Mouse (Mus musculus): ENCODE data around the gene Lin28b.

Gene Lin28b

GRCm38 (mm10) chr10:45485761-45486602 is at the start of gene Lin28b:
Gene Lin28b, minus strand, starts transcription at chr10:45486395.
- peak; percentile 95 for DNase-seq (ENCODE audit: low read depth, low spot score)

GRCm38 (mm10) chr10:45511764-45512163 is 25.6 kb upstream of the Lin28b start:
- DNase-seq (ENCODE audit: low read depth, low spot score) = no peak

- DNase-seq (ENCODE audit: low read depth, low spot score) = no peak
Measured at GRCm38 (mm10) chr10:45510662-45511061, 24.5 kb upstream of the Lin28b start.

- no peak for DNase-seq (ENCODE audit: low read depth, low spot score)
Measured at GRCm38 (mm10) chr10:45500259-45500658, 14.1 kb upstream of the Lin28b start.

- DNase-seq (ENCODE audit: low read depth, low spot score) = no peak
Measured at GRCm38 (mm10) chr10:45486603-45486946, 380 bp upstream of the Lin28b start.

- no peak for DNase-seq (ENCODE audit: low read depth, low spot score)
Measured at GRCm38 (mm10) chr10:45485226-45485760, 902 bp downstream of the Lin28b start.

GRCm38 (mm10) chr10:45483210-45483609 is 3.0 kb downstream of the Lin28b start:
- DNase-seq (ENCODE audit: low read depth, low spot score) = peak; percentile 43

GRCm38 (mm10) chr10:45473663-45474333 is 12.4 kb downstream of the Lin28b start:
- DNase-seq (ENCODE audit: low read depth, low spot score) = peak; percentile 44

GRCm38 (mm10) chr10:45473143-45473484 is 13.1 kb downstream of the Lin28b start:
- DNase-seq (ENCODE audit: low read depth, low spot score) = peak; percentile 18

- no peak for DNase-seq (ENCODE audit: low read depth, low spot score)
Measured at GRCm38 (mm10) chr10:45472431-45473142, 13.6 kb downstream of the Lin28b start.

- DNase-seq (ENCODE audit: low read depth, low spot score) = no peak
Measured at GRCm38 (mm10) chr10:45471321-45471720, 14.9 kb downstream of the Lin28b start.

GRCm38 (mm10) chr10:45470079-45470739 is 16.0 kb downstream of the Lin28b start:
- no peak for DNase-seq (ENCODE audit: low read depth, low spot score)

GRCm38 (mm10) chr10:45469027-45469996 is 16.9 kb downstream of the Lin28b start:
- peak; percentile 53 for DNase-seq (ENCODE audit: low read depth, low spot score)

- no peak for DNase-seq (ENCODE audit: low read depth, low spot score)
Measured at GRCm38 (mm10) chr10:45468180-45468915, 17.8 kb downstream of the Lin28b start.

- no peak for DNase-seq (ENCODE audit: low read depth, low spot score)
Measured at GRCm38 (mm10) chr10:45458637-45459036, 27.6 kb downstream of the Lin28b start.

- DNase-seq (ENCODE audit: low read depth, low spot score) = no peak
Measured at GRCm38 (mm10) chr10:45458074-45458473, 28.1 kb downstream of the Lin28b start.

- no peak for DNase-seq (ENCODE audit: low read depth, low spot score)
Measured at GRCm38 (mm10) chr10:45446625-45447024, 39.6 kb downstream of the Lin28b start.

- peak; percentile 81 for DNase-seq (ENCODE audit: low read depth, low spot score)
Measured at GRCm38 (mm10) chr10:45446215-45446614, 40.0 kb downstream of the Lin28b start.

GRCm38 (mm10) chr10:45422372-45422771 is 63.8 kb downstream of the Lin28b start:
- no peak for DNase-seq (ENCODE audit: low read depth, low spot score)

GRCm38 (mm10) chr10:45412144-45412543 is 74.1 kb downstream of the Lin28b start:
- no peak for DNase-seq (ENCODE audit: low read depth, low spot score)

Measured in ZHBTc4 (cell line).